Mouse (Mus musculus): Measurements from ENCODE around the gene Mrvi1. TPM values are rescaled to one million over a fixed set of nuclear protein-coding genes. Genes with fewer than 3 reads are reported as not detected.

The Mrvi1 gene
- polyA plus RNA-seq, 1 experiment, result 2.2 TPM

GRCm38 (mm10) chr7:110847321-110847720 lies 134.9 kb downstream of the Mrvi1 start:
- H3K27me3 ChIP-seq (ENCODE audit: control insufficient read depth, insufficient read depth, low read length), result no peaks in the 10 kb centered on the region
- TF ChIP-seq CTCF (IDR thresholded peaks at IDR 0.05; ENCODE audit: borderline replicate concordance, insufficient read depth, low read depth, low read length) (no peak), POLR2A (IDR thresholded peaks at IDR 0.05; ENCODE audit: borderline replicate concordance, insufficient read depth, low read length) (no peak)
- no peak overlapping the region for H3K4me3 ChIP-seq (replicated peaks; ENCODE audit: insufficient read depth, low read depth, low read length)
- H3K27ac ChIP-seq (ENCODE audit: insufficient read depth, low read length), result no peak overlapping the region
- WGBS, result 87% methylated on average over 2 of the region's 2 CpGs
- H3K4me1 ChIP-seq (ENCODE audit: control insufficient read depth, insufficient read depth, low read length), result no peaks in the 10 kb centered on the region
- DNase-seq, result no peak

GRCm38 (mm10) chr7:110843916-110844874 lies 138.1 kb downstream of the Mrvi1 start, which contains the start of gene Rnf141:
Rnf141 (minus strand) TSS chr7:110844457.
- peak within 1 kb of the TSS; percentile 57; the same call in 1 of the 2 replicates for H3K27ac ChIP-seq (ENCODE audit: insufficient read depth, low read length)
- H3K4me3 ChIP-seq (replicated peaks; ENCODE audit: insufficient read depth, low read depth, low read length), result peak within 1 kb of the TSS; percentile 82
- no peaks in the 10 kb centered on the region for H3K27me3 ChIP-seq (ENCODE audit: control insufficient read depth, insufficient read depth, low read length)
- H3K4me1 ChIP-seq (ENCODE audit: control insufficient read depth, insufficient read depth, low read length), result no peaks in the 10 kb centered on the region
- TF ChIP-seq CTCF (IDR thresholded peaks at IDR 0.05; ENCODE audit: borderline replicate concordance, insufficient read depth, low read depth, low read length), result peak; percentile 46
- peak; percentile 79 for TF ChIP-seq POLR2A (IDR thresholded peaks at IDR 0.05; ENCODE audit: borderline replicate concordance, insufficient read depth, low read length)
- DNase-seq, result peak; percentile 93 to 94
- WGBS, result under 1% methylated on average over 42 of the region's 42 CpGs

- no peaks in the 10 kb centered on the region for H3K27me3 ChIP-seq (ENCODE audit: control insufficient read depth, insufficient read depth, low read length)
- no peak for TF ChIP-seq POLR2A (IDR thresholded peaks at IDR 0.05; ENCODE audit: borderline replicate concordance, insufficient read depth, low read length)
- TF ChIP-seq CTCF (IDR thresholded peaks at IDR 0.05; ENCODE audit: borderline replicate concordance, insufficient read depth, low read depth, low read length), result no peak
- WGBS, result 81% methylated on average over 4 of the region's 4 CpGs
- H3K27ac ChIP-seq (ENCODE audit: insufficient read depth, low read length), result no peak overlapping the region
- no peak overlapping the region for H3K4me3 ChIP-seq (replicated peaks; ENCODE audit: insufficient read depth, low read depth, low read length)
- no peak for DNase-seq
- H3K4me1 ChIP-seq (ENCODE audit: control insufficient read depth, insufficient read depth, low read length), result no peaks in the 10 kb centered on the region
These were observed 141.9 kb downstream of the Mrvi1 start for GRCm38 (mm10) chr7:110840332-110840731.

GRCm38 (mm10) chr7:110834522-110834921 lies 147.7 kb downstream of the Mrvi1 start:
- no peak for DNase-seq
- no peak overlapping the region for H3K4me3 ChIP-seq (replicated peaks; ENCODE audit: insufficient read depth, low read depth, low read length)
- no peaks in the 10 kb centered on the region for H3K4me1 ChIP-seq (ENCODE audit: control insufficient read depth, insufficient read depth, low read length)
- no peak overlapping the region for H3K27ac ChIP-seq (ENCODE audit: insufficient read depth, low read length)
- TF ChIP-seq CTCF (IDR thresholded peaks at IDR 0.05; ENCODE audit: borderline replicate concordance, insufficient read depth, low read depth, low read length) (no peak), POLR2A (IDR thresholded peaks at IDR 0.05; ENCODE audit: borderline replicate concordance, insufficient read depth, low read length) (no peak)
- H3K27me3 ChIP-seq (ENCODE audit: control insufficient read depth, insufficient read depth, low read length), result no peaks in the 10 kb centered on the region
- WGBS, result 63% methylated on average over 3 of the region's 3 CpGs

GRCm38 (mm10) chr7:110834018-110834417 lies 148.2 kb downstream of the Mrvi1 start:
- 98% methylated on average over 1 of the region's 1 CpGs for WGBS
- TF ChIP-seq CTCF (IDR thresholded peaks at IDR 0.05; ENCODE audit: borderline replicate concordance, insufficient read depth, low read depth, low read length) (no peak), POLR2A (IDR thresholded peaks at IDR 0.05; ENCODE audit: borderline replicate concordance, insufficient read depth, low read length) (no peak)

GRCm38 (mm10) chr7:110833024-110833423 lies 149.2 kb downstream of the Mrvi1 start:
- no peak for DNase-seq
- Histone ChIP-seq H3K27me3 (ENCODE audit: control insufficient read depth, insufficient read depth, low read length) (no peaks in the 10 kb centered on the region), H3K4me3 (replicated peaks; ENCODE audit: insufficient read depth, low read depth, low read length) (no peak overlapping the region), H3K27ac (ENCODE audit: insufficient read depth, low read length) (no peak overlapping the region), H3K4me1 (ENCODE audit: control insufficient read depth, insufficient read depth, low read length) (no peaks in the 10 kb centered on the region)
- WGBS, result 93% methylated on average over 1 of the region's 1 CpGs
- TF ChIP-seq CTCF (IDR thresholded peaks at IDR 0.05; ENCODE audit: borderline replicate concordance, insufficient read depth, low read depth, low read length) (no peak), POLR2A (IDR thresholded peaks at IDR 0.05; ENCODE audit: borderline replicate concordance, insufficient read depth, low read length) (no peak)

More at GRCm38 (mm10) chr7:110834018-110834417, 148.2 kb downstream of the Mrvi1 start:
- no peaks in the 10 kb centered on the region for H3K27me3 ChIP-seq (ENCODE audit: control insufficient read depth, insufficient read depth, low read length)
- no peak overlapping the region for H3K27ac ChIP-seq (ENCODE audit: insufficient read depth, low read length)
- no peaks in the 10 kb centered on the region for H3K4me1 ChIP-seq (ENCODE audit: control insufficient read depth, insufficient read depth, low read length)
- no peak for DNase-seq
- no peak overlapping the region for H3K4me3 ChIP-seq (replicated peaks; ENCODE audit: insufficient read depth, low read depth, low read length)

- H3K27me3 ChIP-seq (ENCODE audit: control insufficient read depth, insufficient read depth, low read length), result no peaks in the 10 kb centered on the region
- H3K4me3 ChIP-seq (replicated peaks; ENCODE audit: insufficient read depth, low read depth, low read length), result no peak overlapping the region
- DNase-seq, result no peak
- 81% methylated on average over 8 of the region's 8 CpGs for WGBS
- no peak for TF ChIP-seq CTCF (IDR thresholded peaks at IDR 0.05; ENCODE audit: borderline replicate concordance, insufficient read depth, low read depth, low read length)
- no peak for TF ChIP-seq POLR2A (IDR thresholded peaks at IDR 0.05; ENCODE audit: borderline replicate concordance, insufficient read depth, low read length)
- peaks cover 7% of the 10 kb centered on the region for H3K4me1 ChIP-seq (ENCODE audit: control insufficient read depth, insufficient read depth, low read length)
- no peak overlapping the region for H3K27ac ChIP-seq (ENCODE audit: insufficient read depth, low read length)
These were observed 158.0 kb downstream of the Mrvi1 start for GRCm38 (mm10) chr7:110823995-110824953.
